Mouse (Mus musculus): ENCODE measurements around the gene Cisd1.

DNA sequence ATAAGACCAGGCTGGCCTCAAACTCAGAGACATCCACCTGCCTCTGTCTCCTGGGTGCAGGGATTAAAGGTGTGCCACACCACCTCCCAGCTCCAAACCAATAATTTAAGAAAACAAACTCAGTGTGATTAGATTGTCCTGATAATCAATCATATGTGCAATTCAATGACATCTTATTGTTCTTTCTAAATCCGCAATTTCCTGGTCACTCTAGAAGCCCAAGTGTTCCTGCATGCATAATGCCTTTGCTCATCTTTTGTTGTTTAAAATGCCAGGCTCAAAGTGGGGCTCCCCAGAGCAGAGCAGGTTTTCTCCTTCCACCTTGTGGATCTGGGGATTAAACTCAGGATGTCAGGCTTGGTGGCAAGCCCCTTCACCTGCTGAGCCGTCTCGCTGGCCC, 34.5 kb downstream of the Cisd1 start:
- TF ChIP-seq POLR2A (IDR thresholded peaks at IDR 0.05; ENCODE audit: borderline replicate concordance, low read depth, low read length): no peak
- TF ChIP-seq CTCF (IDR thresholded peaks at IDR 0.05; ENCODE audit: low read depth, low read length): no peak

Measured in bone marrow macrophage, adult 2 months (primary cell).